Mouse (Mus musculus): ENCODE results near the gene N4bp1.
A peak's percentile ranks its signal among the peaks of the same experiment; 100 is the strongest.

The N4bp1 gene

DNA sequence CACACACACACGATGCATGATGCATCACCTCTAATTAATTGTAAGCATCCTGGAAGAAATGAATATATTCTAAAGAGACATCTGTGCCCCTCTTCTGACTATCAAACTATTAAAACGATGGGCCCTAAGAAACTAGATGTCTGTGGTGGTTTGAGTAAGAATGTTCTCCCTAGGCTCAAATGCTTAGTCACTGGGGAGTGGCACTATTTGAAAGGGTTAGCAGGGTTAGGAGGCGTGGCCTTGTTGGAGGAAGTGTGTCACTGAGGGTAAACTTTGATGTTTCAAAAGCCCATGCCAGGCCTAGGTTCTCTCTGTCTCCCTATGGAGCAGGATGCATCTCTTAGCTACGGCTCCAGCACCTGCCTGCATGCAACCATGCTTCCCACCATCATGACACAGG is 10.3 kb upstream of the N4bp1 start:
- no peak for DNase-seq (ENCODE audit: low spot score)

DNA sequence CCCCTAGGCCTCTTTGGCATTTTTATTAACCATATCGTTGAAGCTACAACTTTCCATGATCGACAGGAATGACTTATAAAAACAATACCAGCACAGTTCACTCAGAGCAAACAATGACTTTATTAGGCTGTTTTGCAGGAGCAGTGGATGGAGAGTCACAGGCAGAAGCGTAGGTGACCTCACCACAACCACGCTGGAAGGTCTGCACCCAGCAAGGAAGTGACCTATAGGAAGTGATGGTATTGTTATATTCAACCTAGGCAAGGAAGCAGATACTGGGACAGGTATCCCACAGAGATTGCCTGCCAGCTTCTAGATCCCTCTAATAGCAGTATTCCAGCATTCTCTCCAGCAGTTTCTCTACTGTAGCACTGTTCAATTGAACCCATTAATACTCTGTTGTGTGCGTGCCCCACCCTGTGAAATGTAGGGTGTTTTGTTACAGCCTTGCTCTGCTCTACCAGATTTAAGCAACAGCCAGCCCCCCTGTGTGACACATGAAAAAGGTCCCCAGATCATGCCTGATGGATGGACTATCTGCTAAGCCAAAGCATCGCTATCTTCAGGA is 9.2 kb upstream of the N4bp1 start:
- DNase-seq (ENCODE audit: low spot score), result no peak

DNA sequence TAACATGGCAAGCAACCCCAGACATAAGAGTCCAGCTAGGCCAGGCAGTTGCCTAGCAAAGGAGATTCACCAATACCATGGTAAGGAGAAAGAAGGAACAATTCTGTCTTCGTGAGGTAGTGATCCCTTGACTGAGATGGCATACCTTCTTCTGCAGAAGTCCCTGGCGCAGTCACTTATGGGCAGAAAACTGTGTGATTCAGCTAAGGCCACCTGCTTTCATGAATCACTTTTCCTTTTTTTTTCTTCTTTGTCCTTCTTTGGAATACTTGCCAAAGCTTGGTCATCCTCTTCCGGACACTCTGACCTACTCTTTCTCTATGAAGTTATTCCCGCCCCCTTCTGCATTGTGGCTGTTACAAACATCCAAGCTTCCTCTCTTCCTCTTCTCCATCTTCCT is 8.5 kb upstream of the N4bp1 start:
- DNase-seq (ENCODE audit: low spot score), result no peak

DNA sequence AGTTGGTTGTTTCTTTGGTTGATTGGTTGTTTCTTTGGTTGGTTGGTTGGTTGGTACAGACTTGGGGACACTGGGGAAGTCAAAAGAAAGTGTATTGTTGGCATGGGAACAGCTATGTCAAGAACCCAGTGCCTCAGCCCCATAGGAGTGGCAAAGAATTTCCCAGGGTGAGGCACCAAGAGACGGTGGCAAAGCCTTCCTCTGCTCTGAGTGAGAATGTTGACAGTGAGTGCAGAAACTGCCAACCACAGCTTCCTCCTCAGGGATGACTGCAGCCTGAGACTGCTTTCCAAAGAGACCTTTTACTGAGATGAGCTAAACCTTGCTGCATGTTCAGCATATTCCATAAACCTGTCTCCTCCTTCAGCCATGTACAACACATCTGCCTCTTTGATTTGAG is 6.5 kb upstream of the N4bp1 start:
- DNase-seq (ENCODE audit: low spot score), result no peak

DNA sequence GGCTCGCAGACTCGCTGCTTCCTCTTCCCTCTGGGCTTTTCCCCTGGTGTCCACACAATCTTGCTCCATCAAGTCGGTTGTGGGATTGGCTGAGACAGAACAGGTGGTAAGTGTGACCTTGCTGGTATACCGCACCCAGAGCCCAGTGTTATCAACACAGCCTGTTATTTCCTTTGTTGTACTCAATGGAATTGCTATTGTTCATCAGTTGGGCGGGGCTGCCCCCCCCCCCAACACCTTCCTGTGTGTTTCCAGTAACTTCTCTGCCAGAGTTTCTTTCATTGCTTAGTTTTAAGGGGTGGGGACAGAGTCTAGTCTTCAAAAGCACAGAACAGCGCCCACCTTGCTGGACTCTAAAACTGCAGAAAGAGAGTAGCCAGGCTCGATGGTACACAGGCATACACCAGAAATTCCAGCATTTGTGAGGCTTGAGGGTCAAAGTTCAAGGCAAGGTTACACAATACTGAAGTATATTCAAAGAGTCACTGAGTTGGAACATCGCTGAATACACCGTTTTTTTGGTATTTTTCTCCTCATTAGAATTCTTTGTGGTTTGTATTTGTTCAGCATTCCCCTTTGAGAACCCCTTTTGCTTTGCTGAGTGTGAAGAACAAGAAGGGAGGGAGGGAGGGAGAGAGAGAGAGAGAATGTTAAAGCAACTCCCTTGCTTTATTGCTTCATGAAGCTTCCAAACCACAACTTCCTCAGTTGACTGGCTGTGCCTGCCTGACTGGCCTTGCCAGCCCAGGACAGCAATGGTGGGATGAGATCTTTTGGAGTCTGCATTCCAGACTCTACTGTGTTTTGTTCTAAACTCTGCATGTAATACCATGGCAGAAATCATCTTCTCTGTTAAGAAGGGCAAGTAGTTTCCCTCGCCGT is 3.2 kb upstream of the N4bp1 start:
- DNase-seq (ENCODE audit: low spot score), result peak; percentile 74

DNA sequence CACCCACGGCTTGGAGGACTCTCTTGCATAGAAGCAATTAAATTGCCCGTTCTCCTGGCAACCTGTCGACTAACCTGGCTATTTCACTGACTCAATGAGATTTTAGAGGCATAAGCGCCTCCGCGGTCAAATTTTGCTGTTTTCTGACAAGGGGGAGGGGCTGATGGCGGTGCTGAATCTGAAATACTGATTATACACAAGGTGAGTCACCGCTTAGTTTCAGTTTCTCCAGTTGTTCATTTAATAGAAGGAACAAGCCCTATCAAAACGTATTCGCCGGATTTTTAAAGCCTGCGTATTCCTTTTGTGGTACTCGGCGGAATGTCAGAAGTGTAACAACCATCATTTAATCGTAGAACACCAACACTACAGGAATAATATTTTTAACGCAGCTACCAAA is 991 bp downstream of the N4bp1 start:
- DNase-seq (ENCODE audit: low spot score), result peak; percentile 16

DNA sequence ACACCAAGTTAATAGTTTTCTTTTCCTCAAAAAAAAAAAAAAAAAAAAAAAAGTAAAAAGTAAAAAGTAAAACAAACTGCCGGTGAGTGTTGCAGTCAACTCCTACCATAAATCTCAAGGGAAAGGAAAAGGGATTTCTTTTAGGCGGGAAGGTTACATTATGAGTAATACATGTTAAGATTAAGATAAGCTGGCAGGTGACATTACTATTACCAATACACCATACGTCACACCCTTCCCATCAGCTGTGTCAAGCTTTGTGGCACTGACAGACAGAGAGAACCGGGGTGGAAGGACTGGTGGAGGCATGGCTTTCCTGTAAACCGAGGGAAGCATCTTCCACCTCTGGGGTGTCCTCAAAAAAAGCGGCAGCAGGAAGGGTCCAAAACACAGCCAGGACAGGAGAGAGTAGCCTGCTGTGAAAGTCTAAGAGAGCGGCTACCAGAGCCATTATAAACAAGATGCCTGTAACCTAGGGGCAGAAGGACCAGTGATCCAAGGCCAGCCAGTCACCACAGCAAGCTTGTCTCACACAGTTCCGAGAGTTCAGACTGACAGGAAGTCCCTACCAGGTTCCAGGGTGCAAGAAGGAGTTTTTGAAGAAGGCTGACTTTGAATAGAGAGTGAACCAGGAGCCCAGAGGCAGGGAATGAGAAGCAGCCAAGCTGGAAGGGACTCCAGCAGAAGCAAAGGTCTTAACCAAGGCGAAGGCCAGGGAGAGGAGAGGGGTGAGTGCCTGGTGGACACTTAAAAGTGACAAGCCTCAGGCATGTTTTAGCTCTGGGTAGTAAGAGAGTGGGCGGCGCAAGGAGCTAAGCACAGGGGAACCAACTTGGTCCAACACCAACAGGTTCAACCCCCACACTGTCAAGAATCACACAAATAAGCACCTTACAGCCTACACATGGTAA is 2.2 kb downstream of the N4bp1 start:
- DNase-seq (ENCODE audit: low spot score), result no peak

DNA sequence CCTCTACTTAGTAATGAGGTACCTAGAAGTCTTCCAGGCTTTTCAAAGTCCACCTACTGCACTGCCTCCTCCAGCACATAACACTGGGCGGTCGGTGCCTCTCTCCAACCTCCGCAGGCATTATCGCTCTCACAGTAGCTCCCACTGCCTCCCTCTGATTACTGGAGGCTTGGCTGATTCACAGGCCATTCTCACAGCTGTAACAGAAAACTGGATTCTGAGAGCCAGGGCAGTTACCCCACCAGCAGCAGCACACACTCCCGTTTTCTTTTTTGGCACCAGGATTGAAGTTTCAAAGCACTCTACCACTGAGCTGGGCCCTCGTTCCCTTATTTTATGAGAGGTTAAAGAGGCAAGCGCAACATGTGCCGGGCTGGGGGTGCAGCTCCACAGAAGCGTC is 3.1 kb downstream of the N4bp1 start:
- DNase-seq (ENCODE audit: low spot score), result no peak

DNA sequence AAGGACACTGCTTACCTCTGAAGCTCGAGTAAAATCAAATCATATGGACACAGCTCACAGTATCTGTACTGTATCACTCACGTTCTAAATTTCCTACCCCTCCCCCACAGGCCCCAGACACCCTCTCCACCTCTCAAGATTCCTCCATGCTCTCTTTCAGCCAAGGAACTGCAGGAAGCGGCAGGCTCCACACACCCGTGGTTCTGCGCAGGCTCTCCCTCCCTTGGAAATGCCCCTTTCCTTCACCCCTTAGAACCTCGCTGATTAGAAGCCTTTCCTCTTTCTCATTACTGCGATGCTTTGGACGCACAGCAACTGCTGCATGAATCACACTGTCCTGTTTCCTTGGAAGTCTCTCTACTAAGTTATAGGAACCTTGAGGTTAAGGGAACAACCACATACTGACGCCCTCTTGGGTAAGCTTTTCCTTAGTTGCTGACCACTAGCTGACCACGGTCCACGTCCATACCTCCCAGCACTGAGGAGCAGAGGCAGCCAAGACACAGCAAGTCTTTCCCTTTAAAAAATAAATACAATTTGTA is 3.9 kb downstream of the N4bp1 start:
- no peak for DNase-seq (ENCODE audit: low spot score)

DNA sequence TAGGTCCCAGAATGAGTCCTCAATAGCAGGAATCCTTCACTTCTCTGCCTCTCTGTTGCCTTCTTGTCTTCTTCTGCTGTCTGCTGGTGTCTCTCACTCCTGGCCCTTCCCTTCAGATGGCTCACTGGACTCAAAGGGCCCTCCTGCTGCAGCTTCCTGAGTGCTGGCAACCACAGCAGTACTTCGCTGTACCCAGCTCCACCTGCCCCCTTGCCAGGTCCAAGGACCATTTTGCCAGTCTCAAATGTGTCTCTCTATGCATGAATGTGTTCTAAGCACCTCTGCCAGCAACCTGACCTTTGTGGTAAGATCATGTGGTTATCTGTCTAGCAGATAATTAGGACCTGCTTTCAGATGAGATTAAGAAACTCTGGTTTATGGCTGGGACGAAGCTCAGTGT is 8.2 kb downstream of the N4bp1 start:
- no peak for DNase-seq (ENCODE audit: low spot score)

DNA sequence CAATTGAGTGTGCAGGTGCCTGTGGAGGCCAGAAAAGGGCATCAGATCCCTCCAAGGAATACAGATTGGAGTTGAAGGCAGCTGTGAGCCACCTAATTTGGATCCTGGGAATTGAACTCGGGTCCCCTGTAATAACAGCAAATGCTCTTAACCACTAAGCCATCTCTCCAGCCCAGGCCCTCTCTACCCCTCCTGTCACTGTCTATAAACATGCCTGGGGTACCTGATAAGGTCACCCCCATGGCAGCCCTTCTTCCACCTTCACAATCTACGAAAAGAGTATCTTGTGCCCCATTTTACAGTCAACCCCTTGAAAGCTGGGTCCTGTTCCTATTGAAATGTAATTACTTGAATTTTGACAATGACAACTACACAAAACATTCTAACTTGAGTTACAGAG is 11.0 kb downstream of the N4bp1 start:
- DNase-seq (ENCODE audit: low spot score), result no peak

DNA sequence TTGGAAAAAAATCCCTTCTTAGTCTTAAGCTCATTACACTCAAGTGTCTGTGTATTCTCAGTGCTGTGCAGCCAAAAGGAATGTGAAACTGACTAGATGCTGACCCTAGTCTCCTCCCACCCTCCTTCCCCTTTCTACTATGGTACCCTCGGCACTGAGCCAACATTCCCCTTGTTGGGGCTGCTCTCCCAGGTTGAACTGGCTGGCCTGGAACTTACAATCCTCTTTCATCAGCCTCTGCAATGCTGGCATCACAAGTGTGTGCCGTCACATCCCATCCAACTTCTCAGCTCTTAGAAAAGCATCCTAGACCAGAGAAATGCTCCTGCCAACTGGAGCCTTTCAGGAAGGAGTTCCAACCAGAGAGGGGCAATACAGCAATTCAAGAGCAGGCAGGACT is 11.9 kb downstream of the N4bp1 start:
- DNase-seq (ENCODE audit: low spot score), result peak; percentile 19

DNA sequence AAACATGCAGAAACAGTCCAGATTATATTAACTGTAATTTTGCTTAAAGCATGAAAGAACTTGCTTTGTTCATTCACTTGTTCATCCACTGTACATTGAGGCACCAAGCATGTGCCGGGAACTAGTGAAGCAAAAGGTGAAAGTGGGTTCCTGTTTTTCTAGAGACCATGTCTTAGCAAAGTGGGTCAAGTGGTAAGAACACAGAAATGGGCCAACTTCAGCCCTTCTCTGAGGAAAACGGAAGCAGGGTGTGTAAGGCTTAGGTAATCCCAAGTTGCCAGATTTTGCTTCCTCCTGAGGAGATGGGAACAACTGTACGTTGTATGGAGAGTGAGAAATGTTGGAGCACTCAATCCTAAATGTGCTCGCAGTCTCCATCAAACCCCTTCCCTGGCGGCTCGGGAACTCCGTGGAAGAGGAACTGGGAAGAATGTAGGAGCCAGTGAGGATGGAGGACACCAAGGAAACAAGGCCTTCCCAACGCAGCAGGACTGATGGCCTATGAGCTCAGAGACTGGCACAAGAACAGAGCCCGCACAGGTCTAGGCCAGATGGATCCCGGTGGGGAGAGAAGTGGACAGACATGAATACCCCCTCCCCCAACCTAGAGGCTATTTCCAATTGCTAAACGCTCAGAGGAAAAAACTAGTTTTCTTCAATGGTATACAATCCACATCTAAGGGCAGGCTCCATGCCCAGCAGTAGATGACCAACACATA is 12.8 kb downstream of the N4bp1 start:
- DNase-seq (ENCODE audit: low spot score), result no peak

DNA sequence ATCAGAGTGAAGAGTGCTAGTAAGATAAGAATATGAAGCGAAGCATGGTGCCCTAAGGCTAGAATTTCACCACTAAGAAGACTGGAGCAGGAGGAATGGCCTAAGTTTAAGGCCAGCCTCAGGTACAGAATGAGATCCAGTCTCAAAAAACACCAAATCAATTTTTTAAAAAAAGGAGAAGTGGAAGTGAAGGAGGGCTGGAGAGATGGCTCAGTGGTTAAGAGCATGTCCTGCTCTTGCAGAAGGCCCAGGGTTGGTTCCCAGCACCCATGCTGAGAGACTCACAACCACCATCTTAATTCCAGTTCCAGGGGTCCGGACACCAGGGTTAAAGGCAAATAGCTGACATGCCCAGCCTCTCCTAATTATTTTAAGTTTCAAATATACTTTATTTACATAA is 13.6 kb downstream of the N4bp1 start:
- no peak for DNase-seq (ENCODE audit: low spot score)

DNA sequence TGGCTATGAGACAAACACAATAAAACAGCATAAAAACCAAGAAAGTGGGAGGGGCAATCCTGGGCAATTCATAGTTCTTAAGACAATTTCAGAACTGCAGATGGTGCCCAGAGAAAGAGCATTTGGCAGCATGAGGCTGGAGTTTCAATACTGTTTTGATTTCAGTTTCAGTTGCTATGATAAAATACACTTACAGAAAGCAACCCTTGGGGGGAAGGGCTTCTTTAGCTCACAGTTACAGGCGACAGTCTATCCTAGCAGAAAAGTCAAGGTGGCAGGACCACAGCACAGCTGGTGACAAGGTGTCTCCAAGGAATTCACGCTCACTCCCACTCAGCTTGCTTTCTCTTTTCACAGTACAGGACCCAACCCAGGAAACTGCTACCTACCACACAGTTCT is 14.3 kb downstream of the N4bp1 start:
- DNase-seq (ENCODE audit: low spot score), result no peak

DNA sequence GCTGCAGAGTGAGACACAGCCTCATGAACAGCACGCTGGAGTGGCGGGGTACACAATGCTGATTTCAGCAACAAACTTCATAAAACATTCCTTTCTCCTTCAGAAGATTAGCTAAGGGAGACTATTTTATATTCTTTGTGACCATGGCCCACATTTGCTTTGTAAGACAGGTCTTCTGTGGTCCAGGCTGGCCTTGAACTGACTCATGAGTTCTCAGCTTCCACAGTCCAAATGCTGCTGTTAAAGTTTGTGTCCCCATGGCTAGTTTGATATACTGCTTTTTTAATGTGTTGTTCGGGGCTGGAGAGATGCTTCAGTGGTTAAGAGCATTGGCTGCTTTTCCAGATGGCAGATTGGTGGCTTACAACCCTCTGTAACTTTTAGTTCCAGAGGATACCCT is 17.0 kb downstream of the N4bp1 start:
- DNase-seq (ENCODE audit: low spot score), result no peak

DNA sequence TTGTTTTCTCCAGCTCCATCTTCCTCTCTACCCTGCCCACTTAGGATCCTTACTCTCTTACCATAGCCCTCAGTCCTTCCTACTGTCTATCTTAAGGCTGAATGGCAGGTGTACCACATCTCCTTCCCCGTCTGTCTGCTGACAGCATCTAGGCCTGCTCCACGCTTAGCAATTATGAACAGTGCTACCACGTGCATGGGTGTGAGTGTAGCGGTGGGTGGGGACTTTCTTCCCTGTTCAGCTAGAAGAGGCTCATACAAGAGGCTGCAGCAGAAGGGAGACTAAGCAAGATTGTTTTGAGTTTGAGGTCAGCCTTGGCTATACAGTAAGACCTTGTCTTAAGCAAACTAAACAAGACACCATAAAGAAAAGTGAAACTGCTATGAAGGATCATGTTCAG is 20.3 kb downstream of the N4bp1 start:
- DNase-seq (ENCODE audit: low spot score), result no peak

DNA sequence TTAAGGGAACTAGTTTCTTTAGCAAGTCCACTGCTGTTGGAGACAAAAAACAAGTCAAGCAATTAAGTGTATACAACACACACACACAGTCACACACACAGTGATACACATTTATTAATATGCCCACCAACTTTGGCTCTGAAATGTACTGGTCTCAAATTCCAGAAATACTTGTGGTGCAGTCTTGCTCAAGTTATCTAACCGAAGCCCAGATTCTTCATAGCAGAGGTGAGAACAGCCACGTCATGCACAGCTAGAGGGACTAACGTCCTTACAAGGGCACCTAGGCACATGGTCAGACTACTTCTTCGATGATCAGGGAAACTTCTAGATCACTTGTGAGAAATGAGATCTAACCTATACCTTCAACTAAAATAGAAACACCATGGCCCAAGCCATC is 22.2 kb downstream of the N4bp1 start:
- no peak for DNase-seq (ENCODE audit: low spot score)

DNA sequence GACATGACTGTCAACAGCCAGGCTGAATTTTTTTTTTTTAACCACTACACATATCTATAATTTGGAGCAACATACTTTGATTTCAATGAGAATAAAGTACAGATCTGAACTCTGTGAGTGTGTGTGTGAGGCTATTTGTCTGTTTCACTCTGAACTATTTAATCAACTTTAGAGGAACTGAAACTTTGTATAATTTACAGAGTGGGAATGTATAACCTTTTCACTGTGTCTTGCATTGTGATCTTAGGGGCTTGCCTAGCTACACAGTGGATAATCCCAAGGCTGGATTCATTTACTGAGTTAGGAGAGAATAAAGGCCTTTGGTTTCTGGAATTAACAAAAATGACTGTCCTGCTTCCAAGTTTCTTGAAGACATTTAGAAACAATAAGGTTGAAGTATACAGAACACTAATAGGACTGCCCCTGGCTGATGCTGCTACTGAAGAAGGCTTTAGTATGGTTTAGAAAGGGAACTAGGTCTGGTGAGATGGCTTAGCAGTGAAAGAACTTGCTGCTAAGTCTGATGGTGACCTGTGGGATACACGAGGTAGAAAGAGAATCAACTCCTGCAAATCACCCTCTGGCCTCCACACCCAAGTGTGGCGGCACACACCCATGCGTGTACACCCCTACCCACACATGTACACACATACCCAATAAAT is 22.8 kb downstream of the N4bp1 start:
- no peak for DNase-seq (ENCODE audit: low spot score)

DNA sequence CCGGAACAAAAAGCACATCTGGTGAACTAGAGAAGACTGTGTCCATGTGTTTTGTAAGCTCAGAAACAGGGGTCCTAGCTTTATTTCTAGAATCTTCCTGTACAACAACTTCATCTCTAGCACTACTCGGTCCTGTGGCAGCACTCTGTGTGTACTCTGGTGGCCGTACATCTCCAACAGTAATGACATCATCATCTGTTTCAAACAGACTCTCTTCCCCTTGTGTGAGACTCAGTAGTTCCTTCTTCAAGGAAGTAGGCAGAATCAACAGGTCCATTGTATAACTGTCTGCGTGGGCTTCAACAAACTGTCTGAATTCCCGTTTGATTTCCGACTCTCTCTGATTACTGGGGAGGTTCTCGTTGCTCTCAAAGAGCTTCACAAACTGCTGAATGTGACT is 23.5 kb downstream of the N4bp1 start:
- no peak for DNase-seq (ENCODE audit: low spot score)

DNA sequence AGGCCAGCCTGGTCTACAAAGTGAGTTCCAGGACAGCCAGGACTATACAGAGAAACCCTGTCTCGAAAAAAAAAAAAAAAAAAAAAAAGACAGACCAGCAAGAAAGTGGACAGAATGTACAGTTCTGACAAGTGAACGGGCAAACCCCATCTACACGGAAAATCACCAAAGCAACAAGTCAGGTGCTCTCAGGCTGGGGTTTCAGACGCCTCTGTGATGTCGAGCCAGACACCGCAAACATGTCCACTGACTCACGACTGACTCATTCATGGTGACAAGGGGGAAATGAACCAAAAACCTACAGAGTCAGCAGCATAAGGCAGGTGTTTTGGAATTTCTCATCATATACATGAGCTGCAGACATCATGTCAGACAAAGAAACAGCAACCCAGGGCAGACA is 28.8 kb downstream of the N4bp1 start:
- DNase-seq (ENCODE audit: low spot score), result no peak

All from yolk sac, embryonic 10.5 days (tissue).